Mouse (Mus musculus) intestine, embryonic 15.5 days (tissue): ENCODE data around the gene Tsc22d4. TPM values are rescaled to one million over a fixed set of nuclear protein-coding genes. Genes with fewer than 3 reads are reported as not detected.
A peak's percentile ranks its signal among the peaks of the same experiment; 100 is the strongest.
"Not testable (repeated sequence)": the region's sequence is repeated elsewhere in the genome, so short reads cannot be mapped to it uniquely, and the experiment has no call there.

ENCODE experiments used
- ATAC-seq: fragments of 200-750 bp; cut with Nextera tagmentation; 2 replicates; pipeline ENCODE4 v1.8.0; 2017; ENCODE audit warnings: moderate TSS enrichment, moderate library complexity
- H3K27ac ChIP-seq: fragments of 300-500 bp; sonication (generic); 2 replicates; pipeline ENCODE4 v1.5.1; 2015; ENCODE audit warnings: mild to moderate bottlenecking, inconsistent platforms
- H3K27me3 ChIP-seq: fragments of 300-500 bp; sonication (generic); replicated peaks from 2 replicates; pipeline ENCODE4 v1.6.1; 2015; ENCODE audit warnings: inconsistent platforms
- H3K36me3 ChIP-seq: fragments of 300-500 bp; sonication (generic); 2 replicates; pipeline ENCODE4 v1.6.1; 2015; ENCODE audit warnings: inconsistent platforms
- H3K4me1 ChIP-seq: fragments of 300-500 bp; sonication (generic); replicated peaks from 2 replicates; pipeline ENCODE4 v1.6.1; 2015; ENCODE audit warnings: inconsistent platforms
- H3K4me2 ChIP-seq: fragments of 300-500 bp; sonication (generic); replicated peaks from 2 replicates; pipeline ENCODE4 v1.6.1; 2015; ENCODE audit warnings: mild to moderate bottlenecking, inconsistent platforms
- H3K4me3 ChIP-seq: fragments of 300-500 bp; sonication (generic); replicated peaks from 2 replicates; pipeline ENCODE4 v1.5.1; 2015; ENCODE audit warnings: inconsistent platforms
- H3K9ac ChIP-seq: fragments of 300-500 bp; sonication (generic); 2 replicates; pipeline ENCODE4 v1.6.1; 2015; ENCODE audit warnings: inconsistent platforms
- H3K9me3 ChIP-seq: fragments of 300-500 bp; sonication (generic); 2 replicates; pipeline ENCODE4 v1.6.1; 2016; ENCODE audit warnings: inconsistent platforms
- WGBS: fragments of 180-500 bp; shearing (Covaris S2); methylation state at CpG from one replicate; pipeline ENCODE4 v1.1.7; 2015; 5-methylcytosine and 5-hydroxymethylcytosine counted together
- polyA plus RNA-seq: library from polyadenylated mRNA; unstranded; fragments of >200 nt; fragmentation: Nextera tagmentation; extraction: Ambion mirVana; gene quantifications from 2 replicates; pipeline ENCODE4 v1.2.1, GENCODE M21; 2015

Tsc22d4 gene
- polyA plus RNA-seq, 1 experiment from 2014 or later: 117 TPM

DNA sequence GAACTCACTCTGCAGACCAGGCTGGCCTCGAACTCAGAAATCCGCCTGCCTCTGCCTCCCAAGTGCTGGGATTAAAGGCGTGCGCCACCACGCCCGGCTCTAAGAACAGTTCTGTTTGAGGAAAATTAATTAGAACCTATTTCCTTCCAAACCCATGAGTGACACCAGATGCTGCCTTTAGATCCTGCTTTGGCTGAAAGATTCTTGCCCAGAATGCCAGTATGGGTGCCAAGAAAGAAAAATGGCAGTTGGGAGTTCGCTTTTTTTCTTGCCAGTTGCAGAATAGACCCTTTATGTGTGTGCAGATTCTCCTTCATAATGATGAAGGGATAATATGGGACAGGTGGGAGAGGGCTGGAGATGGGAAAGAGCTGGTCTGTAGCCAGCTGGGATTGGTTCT is 1.3 kb upstream of the Tsc22d4 start:
- no peak overlapping the region for H3K4me3 ChIP-seq
- ATAC-seq: no peak
- H3K9ac ChIP-seq: no peak overlapping the region
- no peak overlapping the region for H3K4me2 ChIP-seq
- H3K27ac ChIP-seq: no peak overlapping the region
- no peaks in the 10 kb centered on the region for H3K27me3 ChIP-seq
- WGBS: 85% methylated on average over 7 of the region's 7 CpGs
- H3K4me1 ChIP-seq: peaks cover 35% of the 10 kb centered on the region
- no peaks in the 10 kb centered on the region for H3K9me3 ChIP-seq
- no peaks in the 10 kb centered on the region for H3K36me3 ChIP-seq

DNA sequence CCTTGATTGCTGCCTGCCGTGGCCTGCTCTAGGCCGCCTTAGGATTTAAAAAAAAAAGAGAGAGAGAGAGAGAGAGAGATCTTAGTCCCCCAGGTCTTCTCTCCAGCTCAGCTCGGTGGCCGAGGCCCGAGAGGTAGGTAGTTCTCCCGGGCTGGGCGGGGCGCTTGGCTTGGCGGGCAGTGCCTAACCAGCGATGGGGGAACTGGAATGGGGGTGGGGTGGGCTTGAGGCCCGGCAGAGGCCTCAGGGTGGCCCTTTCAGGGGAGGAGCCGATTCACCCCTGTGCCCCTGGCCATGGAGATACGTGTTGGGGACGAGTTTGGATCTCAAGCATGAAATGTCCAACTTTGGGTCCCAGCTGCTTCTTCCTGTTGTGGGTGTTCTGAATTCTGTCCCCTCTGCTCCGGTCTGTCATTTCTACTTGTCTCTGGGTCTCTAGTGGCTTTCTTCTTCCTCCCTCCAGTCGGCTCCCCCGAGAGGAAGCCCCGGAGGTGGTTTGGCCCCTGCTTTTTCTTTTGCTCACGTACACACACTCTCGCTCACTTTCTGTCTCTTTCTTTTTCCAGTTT is 836 bp downstream of the Tsc22d4 start:
- Histone ChIP-seq H3K27me3 (no peaks in the 10 kb centered on the region), H3K9ac (peak overlapping the region; percentile 83), H3K9me3 (no peaks in the 10 kb centered on the region), H3K4me2 (peak overlapping the region; percentile 98), H3K4me3 (peak overlapping the region; percentile 66), H3K27ac (peak overlapping the region; percentile 96), H3K36me3 (peaks cover 4% of the 10 kb centered on the region), H3K4me1 (peaks cover 25% of the 10 kb centered on the region)
- WGBS: under 1% methylated on average over 20 of the region's 20 CpGs
- peak; percentile 57 for ATAC-seq

DNA sequence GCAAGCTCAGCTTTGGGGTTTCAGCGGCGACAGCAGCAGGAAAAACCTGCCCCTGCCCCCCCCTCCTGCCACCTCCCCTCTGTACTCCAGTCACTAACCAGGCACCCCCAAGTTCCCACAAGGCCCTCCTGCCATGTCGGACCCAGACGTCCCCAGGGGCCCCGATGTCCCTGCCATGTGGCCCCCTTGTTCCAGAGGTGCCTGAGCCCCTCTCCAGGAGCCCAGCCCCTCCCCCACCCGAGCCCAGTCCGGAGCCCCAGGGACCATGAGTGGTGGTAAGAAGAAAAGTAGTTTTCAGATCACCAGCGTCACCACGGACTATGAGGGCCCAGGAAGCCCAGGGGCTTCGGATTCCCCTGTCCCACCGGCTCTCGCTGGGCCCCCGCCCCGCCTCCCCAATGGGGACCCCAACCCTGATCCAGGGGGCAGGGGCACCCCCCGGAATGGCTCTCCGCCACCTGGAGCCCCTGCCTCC is 1.4 kb downstream of the Tsc22d4 start:
- no peak for ATAC-seq

DNA sequence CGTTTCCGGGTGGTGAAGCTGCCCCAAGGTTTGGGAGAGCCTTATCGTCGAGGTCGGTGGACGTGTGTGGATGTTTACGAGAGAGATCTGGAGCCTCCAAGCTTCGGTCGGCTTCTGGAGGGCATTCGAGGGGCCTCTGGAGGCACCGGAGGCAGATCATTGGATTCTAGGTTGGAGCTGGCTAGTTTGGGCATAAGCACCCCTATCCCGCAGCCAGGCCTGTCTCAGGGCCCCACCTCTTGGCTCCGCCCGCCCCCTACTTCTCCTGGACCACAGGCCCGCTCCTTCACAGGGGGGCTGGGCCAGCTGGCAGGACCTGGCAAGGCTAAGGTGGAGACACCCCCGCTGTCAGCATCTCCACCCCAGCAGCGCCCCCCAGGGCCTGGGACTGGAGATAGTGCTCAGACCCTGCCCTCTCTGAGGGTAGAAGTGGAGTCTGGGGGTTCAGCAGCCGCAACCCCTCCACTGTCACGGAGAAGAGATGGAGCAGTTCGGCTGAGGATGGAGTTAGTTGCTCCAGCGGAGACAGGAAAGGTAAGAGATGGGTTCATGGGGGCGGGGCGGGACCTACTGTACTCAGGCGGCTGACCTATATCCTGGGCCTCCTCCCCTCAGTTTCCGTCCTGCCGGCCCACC is 1.9 kb downstream of the Tsc22d4 start:
- Histone ChIP-seq H3K27ac (peak overlapping the region; percentile 96), H3K27me3 (no peaks in the 10 kb centered on the region), H3K9me3 (no peaks in the 10 kb centered on the region), H3K4me1 (peaks cover 25% of the 10 kb centered on the region), H3K9ac (peak overlapping the region; percentile 83), H3K4me2 (peak overlapping the region; percentile 98), H3K4me3 (peak overlapping the region; percentile 66), H3K36me3 (peaks cover 15% of the 10 kb centered on the region)
- 2% methylated on average over 26 of the region's 26 CpGs for WGBS
- ATAC-seq: peak; percentile 16; the same call in 1 of the 2 replicates

More for the DNA sequence above, 1.4 kb downstream of the Tsc22d4 start:
- Histone ChIP-seq H3K9ac (peak overlapping the region; percentile 83), H3K4me2 (peak overlapping the region; percentile 98), H3K27me3 (no peaks in the 10 kb centered on the region), H3K27ac (peak overlapping the region; percentile 96), H3K36me3 (peaks cover 9% of the 10 kb centered on the region), H3K9me3 (no peaks in the 10 kb centered on the region), H3K4me1 (peaks cover 25% of the 10 kb centered on the region), H3K4me3 (peak overlapping the region; percentile 66)
- WGBS: 0% methylated on average over 16 of the region's 16 CpGs

DNA sequence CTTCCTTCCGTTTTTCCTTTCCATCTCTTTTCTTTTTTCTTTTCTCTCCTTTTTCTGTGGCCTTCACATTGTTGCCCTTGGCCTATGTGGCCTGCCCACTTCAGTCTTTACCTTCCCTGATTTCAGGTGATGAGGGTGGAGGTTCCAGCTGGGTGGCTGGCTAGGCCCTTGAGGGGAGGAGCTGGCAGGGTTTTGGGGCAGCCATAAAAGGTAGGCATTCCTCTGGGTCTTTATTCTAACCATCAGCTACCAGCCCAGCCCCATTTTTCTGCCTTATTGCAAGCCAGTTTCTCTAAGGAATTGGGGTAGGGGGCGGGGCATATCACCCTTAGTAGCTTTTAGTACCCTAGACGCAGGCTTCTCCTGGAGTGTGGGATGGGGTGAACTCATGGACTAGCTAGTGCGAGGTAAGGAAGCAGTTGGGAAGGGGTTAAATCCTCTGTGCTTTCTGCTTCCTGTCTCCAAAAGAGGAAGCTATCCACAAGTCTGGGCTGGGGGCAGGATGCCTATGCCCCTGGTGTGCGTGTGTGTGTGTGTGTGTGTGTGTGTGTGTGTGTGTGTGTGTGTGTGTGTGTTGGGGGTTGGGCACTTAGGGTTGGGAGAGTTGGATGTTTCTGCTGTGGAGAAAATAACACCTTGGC is 2.7 kb downstream of the Tsc22d4 start:
- no peak for ATAC-seq
- Histone ChIP-seq H3K4me1 (peaks cover 30% of the 10 kb centered on the region), H3K36me3 (peaks cover 21% of the 10 kb centered on the region), H3K9ac (peak overlapping the region; percentile 30), H3K9me3 (no peaks in the 10 kb centered on the region), H3K4me2 (peak overlapping the region; percentile 98), H3K4me3 (peak overlapping the region; percentile 66), H3K27me3 (no peaks in the 10 kb centered on the region), H3K27ac (peak overlapping the region; percentile 58)
- WGBS: 25% methylated on average over 5 of the region's 5 CpGs

DNA sequence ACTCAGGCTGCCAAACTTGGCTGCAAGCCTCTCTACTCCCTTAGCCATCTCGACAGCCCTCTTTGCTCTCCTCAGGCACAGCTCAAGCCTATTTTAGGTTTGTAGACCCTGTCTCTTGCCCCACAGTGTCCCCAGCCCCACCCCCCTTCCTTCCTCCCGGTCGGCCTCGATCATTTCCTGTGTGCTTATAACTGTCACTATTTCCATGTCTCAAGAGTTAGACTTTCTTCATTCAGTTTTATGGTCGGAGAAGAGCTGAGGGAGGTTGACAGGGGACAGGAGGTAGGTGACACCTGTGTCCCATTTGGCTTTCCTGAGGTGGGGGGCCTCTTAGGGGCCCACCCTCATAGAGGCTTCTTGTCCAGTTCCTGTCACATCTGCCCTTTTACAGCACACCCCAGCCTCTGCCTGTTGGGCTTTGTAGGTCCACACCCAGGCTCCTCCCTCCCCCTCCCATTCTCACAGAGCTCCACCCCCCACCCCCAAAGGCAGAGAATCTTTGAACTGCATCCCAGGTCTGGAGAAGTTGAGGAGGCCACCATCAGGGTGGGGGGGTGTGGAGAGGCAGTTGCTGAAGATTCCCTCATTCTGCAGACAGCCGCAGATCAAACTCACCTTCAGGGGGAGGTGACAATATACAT is 3.8 kb downstream of the Tsc22d4 start:
- 0 out of 2 replicates have a peak overlapping the region, but pooled peaks have one; percentile 58 for H3K27ac ChIP-seq
- no peak overlapping the region for H3K9ac ChIP-seq
- no peaks in the 10 kb centered on the region for H3K9me3 ChIP-seq
- H3K4me3 ChIP-seq: peak overlapping the region; percentile 66; the same call in 1 of the 2 replicates
- peak overlapping the region; percentile 98 for H3K4me2 ChIP-seq
- WGBS: 40% methylated on average over 6 of the region's 6 CpGs
- H3K4me1 ChIP-seq: peaks cover 32% of the 10 kb centered on the region
- H3K27me3 ChIP-seq: no peaks in the 10 kb centered on the region
- ATAC-seq: no peak
- H3K36me3 ChIP-seq: peaks cover 24% of the 10 kb centered on the region

DNA sequence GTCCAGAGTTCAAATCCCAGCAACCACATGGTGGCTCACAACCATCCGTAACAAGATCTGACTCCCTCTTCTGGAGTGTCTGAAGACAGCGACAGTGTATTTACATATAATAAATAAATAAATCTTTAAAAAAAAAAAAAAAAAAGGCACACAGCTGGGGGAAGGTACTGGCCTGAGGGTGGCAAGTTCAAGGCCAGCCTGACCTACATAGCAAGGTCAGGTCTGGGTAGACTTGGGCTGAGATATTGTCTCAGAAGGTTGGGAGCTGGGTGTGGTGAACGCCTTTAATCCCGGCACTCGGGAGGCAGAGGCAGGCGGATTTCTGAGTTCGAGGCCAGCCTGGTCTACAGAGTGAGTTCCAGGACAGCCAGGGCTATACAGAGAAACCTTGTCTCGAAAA is 4.7 kb downstream of the Tsc22d4 start:
- WGBS: 93% methylated on average over 7 of the region's 8 CpGs
- not testable (repeated sequence) for H3K4me2 ChIP-seq, H3K27ac ChIP-seq, H3K9ac ChIP-seq, H3K9me3 ChIP-seq, H3K4me3 ChIP-seq, ATAC-seq, H3K27me3 ChIP-seq
- Histone ChIP-seq H3K36me3 (peaks cover 25% of the 10 kb centered on the region), H3K4me1 (peaks cover 29% of the 10 kb centered on the region)

DNA sequence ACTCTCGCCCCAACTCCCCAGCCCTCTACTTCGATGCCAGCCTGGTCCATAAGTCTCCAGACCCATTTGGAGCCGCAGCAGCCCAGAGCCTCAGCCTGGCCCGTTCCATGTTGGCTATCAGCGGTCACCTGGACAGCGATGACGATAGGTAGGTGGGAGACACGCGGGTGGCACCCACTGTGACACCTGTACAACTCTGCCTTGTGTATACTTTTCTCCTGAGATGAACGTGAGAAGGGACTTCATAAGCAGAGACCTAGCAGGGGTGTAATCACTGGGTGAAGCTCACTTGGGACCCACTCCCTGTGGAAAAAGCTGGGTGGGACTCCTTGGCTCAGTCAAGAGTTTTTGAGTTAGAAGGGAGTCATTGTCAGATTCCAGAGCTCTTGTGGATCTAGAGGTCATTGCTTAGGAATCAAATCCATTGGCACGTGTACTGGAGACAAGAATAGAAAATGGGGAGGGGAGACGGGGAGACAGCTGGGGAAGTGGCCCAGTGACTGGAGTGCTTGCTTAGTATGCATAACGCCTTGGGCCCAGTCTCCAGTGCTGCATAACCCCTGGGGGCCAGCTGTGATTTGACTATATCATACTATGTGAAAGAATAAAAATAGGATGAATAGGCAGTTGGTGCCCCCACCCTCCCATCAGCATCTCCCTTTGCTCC is 5.8 kb downstream of the Tsc22d4 start:
- WGBS: 95% methylated on average over 13 of the region's 13 CpGs
- peaks cover 29% of the 10 kb centered on the region for H3K4me1 ChIP-seq
- H3K27ac ChIP-seq: no peak overlapping the region
- H3K27me3 ChIP-seq: no peaks in the 10 kb centered on the region
- ATAC-seq: no peak
- no peak overlapping the region for H3K4me3 ChIP-seq
- H3K4me2 ChIP-seq: no peak overlapping the region
- peaks cover 34% of the 10 kb centered on the region for H3K36me3 ChIP-seq
- no peaks in the 10 kb centered on the region for H3K9me3 ChIP-seq
- H3K9ac ChIP-seq: no peak overlapping the region

DNA sequence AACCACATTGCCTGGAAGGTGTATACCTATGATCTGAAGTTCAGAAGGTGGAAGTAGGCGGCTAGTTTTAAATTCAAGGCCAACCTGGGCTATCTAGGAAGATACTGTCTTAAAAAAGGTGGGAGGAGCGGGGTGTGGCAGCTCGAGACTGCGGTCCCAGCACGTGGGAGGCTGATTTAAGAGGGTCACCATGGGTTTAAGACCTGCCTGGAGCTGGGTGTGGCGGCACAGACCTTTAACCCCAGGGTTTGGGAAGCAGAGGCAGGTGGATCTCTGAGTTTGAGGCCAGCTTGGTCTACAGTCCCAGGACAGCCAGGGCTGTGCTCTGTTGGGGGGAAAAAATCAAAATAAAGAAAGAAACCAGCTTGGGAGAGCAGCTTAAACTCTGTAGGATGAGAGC is 6.5 kb downstream of the Tsc22d4 start:
- H3K4me3 ChIP-seq: no peak overlapping the region
- WGBS: 85% methylated on average over 6 of the region's 6 CpGs
- H3K4me1 ChIP-seq: peaks cover 31% of the 10 kb centered on the region
- ATAC-seq: no peak
- no peak overlapping the region for H3K9ac ChIP-seq
- H3K27me3 ChIP-seq: no peaks in the 10 kb centered on the region
- H3K4me2 ChIP-seq: no peak overlapping the region
- peaks cover 36% of the 10 kb centered on the region for H3K36me3 ChIP-seq
- H3K27ac ChIP-seq: no peak overlapping the region
- H3K9me3 ChIP-seq: no peaks in the 10 kb centered on the region

DNA sequence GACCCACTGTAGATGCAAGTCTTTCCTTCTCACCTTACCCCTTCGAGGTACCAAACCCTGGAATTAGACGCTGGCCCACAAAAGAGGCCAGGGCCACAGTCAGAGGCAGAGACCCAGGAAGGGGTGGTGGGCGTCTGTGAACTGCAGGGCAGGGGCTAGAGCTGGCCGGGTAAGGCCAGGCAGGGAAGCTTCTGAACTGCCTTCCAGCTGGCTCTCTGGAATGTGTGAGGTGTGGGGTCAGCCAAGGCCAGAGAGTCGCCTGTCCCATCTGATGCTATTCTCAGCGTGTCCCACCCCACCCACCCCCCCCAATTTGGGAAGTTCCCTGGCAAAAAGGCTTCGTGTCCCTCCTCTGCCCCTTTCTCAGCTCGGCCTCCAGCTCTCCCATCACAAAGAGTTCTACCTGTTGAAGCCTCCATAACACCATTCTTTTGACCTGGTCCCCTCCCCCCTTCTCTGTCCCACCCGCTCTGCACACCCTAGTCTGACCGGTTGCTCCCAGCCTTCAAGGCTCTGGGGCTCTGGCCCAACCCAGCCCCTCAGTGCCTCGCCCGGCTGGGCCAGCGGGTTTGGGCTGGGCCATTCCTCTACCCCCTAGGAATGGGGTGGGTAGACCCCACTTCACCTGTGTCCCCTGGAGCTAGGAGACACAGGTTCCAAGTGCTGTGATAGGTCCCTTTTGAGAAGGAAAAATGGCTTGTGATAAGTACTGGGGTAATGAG is 7.7 kb downstream of the Tsc22d4 start:
- H3K4me3 ChIP-seq: no peak overlapping the region
- ATAC-seq: no peak
- H3K36me3 ChIP-seq: peaks cover 43% of the 10 kb centered on the region
- H3K27me3 ChIP-seq: no peaks in the 10 kb centered on the region
- no peak overlapping the region for H3K4me2 ChIP-seq
- H3K4me1 ChIP-seq: peaks cover 25% of the 10 kb centered on the region
- no peak overlapping the region for H3K9ac ChIP-seq
- WGBS: 61% methylated on average over 13 of the region's 13 CpGs
- no peak overlapping the region for H3K27ac ChIP-seq
- no peaks in the 10 kb centered on the region for H3K9me3 ChIP-seq

DNA sequence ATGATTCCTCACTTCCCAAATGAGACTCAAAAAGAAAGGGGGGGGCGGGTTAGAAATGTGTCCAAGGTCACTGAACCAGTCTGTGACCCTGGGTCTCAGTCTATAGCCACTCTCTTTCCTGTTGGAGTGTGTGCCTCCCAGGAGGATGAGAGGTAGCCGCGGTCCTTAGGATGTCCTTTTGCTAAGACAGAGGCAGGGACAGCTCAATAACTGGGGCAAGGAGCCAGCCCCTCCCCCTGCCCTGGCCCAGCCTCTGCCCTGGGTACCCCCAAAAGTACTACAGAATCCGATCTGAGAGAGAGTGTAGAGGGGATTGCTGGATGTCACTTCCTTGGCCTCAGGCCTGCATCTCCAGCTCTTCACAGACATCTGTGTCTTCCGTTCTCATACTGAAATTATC is 9.9 kb downstream of the Tsc22d4 start:
- H3K4me2 ChIP-seq: no peak overlapping the region
- H3K4me1 ChIP-seq: peaks cover 14% of the 10 kb centered on the region
- H3K4me3 ChIP-seq: no peak overlapping the region
- no peaks in the 10 kb centered on the region for H3K27me3 ChIP-seq
- no peak overlapping the region for H3K9ac ChIP-seq
- H3K36me3 ChIP-seq: peaks cover 55% of the 10 kb centered on the region
- WGBS: 86% methylated on average over 5 of the region's 5 CpGs
- no peak for ATAC-seq
- no peak overlapping the region for H3K27ac ChIP-seq
- no peaks in the 10 kb centered on the region for H3K9me3 ChIP-seq
